Mouse (Mus musculus) embryonic fibroblast, embryonic 13.5 days (primary cell): ENCODE measurements around the gene Dlgap4.

ENCODE experiments used
- CTCF ChIP-seq: IDR thresholded peaks from 2 replicates; pipeline ENCODE4 v1.5.1; 2011; ENCODE audit warnings: mild to moderate bottlenecking, control low read depth, low read length, moderate library complexity, borderline replicate concordance; ENCODE audit not compliant: insufficient read depth
- POLR2A ChIP-seq: IDR thresholded peaks from 2 replicates; pipeline ENCODE4 v1.6.1; 2011; ENCODE audit warnings: low read depth, mild to moderate bottlenecking, control low read depth, low read length, moderate library complexity

DNA sequence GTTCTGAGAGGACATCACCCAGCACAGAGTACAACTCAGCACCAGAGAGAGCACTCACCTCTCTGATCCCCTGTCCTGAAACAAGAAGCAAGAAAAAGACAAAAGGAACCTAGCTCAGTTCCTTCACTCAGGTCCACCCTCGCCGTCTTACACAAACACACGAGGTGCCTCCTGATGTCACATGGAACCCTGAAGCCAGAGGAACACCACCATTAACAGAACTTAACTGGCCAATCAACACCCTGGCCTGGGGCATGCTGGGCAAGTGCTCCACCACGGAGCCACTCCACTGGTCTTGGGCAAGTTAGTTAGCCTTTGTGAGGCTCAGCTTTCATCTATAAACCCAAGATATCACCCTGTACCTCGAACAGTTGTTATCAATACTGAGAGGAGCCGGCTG, 193.4 kb downstream of the Dlgap4 start:
- TF ChIP-seq CTCF (no peak), POLR2A (no peak)
